Mouse (Mus musculus) E14TG2a.4 (cell line): ENCODE measurements around the gene Gpsm1.

ENCODE experiments used
- CTCF ChIP-seq: conservative IDR thresholded peaks from 2 replicates; pipeline ENCODE4 v1.5.1; 2014; ENCODE audit warnings: low read length
- NANOG ChIP-seq: IDR thresholded peaks from 2 replicates; pipeline ENCODE4 v1.6.1; 2014; ENCODE audit warnings: borderline replicate concordance, low read length, mixed read lengths

- TF ChIP-seq CTCF (no peak), NANOG (no peak)
Observed at GRCm38 (mm10) chr2:26294457-26294856, 20.9 kb upstream of the Gpsm1 start, which contains the start of gene Ccdc187.
